Mouse (Mus musculus): ENCODE measurements around the gene Gm4763. TPM values are rescaled to one million over a fixed set of nuclear protein-coding genes. Genes with fewer than 3 reads are reported as not detected.

Gene Gm4763
- polyA plus RNA-seq (2017; shearing (Covaris generic)): not detected

GRCm38 (mm10) chr7:24726808-24727207 lies at the start of gene Gm4763:
TSS of gene Gm4763 (minus strand) at chr7:24726908.

GRCm38 (mm10) chr7:24760211-24760610 lies 33.5 kb upstream of the Gm4763 start, which contains the start of gene Cd177:
TSS of gene Cd177 (minus strand) at chr7:24760311.

GRCm38 (mm10) chr7:24708832-24709292 lies 17.8 kb downstream of the Gm4763 start, which contains the start of gene BC049730:
TSS of gene BC049730 (plus strand) at chr7:24709242.

GRCm38 (mm10) chr7:24676575-24676974 lies 50.1 kb downstream of the Gm4763 start, which contains the start of gene Tex101:
TSS of gene Tex101 (minus strand) at chr7:24676675.

Other genes with a start within 250 kb of the Gm4763 start
- gene Cadm4, start 244.9 kb downstream of the Gm4763 start, polyA plus RNA-seq (2017; shearing (Covaris generic)): not detected
- 1.3 TPM for gene Zfp428, start 219.9 kb downstream of the Gm4763 start, polyA plus RNA-seq (2017; shearing (Covaris generic))
- not detected for gene AC161166.1, start 214.5 kb downstream of the Gm4763 start, polyA plus RNA-seq (2017; shearing (Covaris generic))
- gene Irgq, start 196.2 kb downstream of the Gm4763 start, polyA plus RNA-seq (2017; shearing (Covaris generic)): 2.7 TPM
- not detected for gene Pinlyp, start 180.8 kb downstream of the Gm4763 start, polyA plus RNA-seq (2017; shearing (Covaris generic))
- 47.0 TPM for gene Xrcc1, start 180.6 kb downstream of the Gm4763 start, polyA plus RNA-seq (2017; shearing (Covaris generic))
- gene Ethe1, start 139.4 kb downstream of the Gm4763 start, polyA plus RNA-seq (2017; shearing (Covaris generic)): 13.6 TPM
- not detected for gene Zfp575, start 139.3 kb downstream of the Gm4763 start, polyA plus RNA-seq (2017; shearing (Covaris generic))
- not detected for gene Phldb3, start 116.1 kb downstream of the Gm4763 start, polyA plus RNA-seq (2017; shearing (Covaris generic))
- not detected for gene Lypd3, start 90.4 kb downstream of the Gm4763 start, polyA plus RNA-seq (2017; shearing (Covaris generic))
- not detected for gene Tex101, start 50.2 kb downstream of the Gm4763 start, polyA plus RNA-seq (2017; shearing (Covaris generic))
- gene BC049730, start 17.7 kb downstream of the Gm4763 start, polyA plus RNA-seq (2017; shearing (Covaris generic)): not detected
- not detected for gene Cd177, start 33.4 kb upstream of the Gm4763 start, polyA plus RNA-seq (2017; shearing (Covaris generic))
- gene Ceacam10, start 50.3 kb upstream of the Gm4763 start, polyA plus RNA-seq (2017; shearing (Covaris generic)): not detected
- 29.3 TPM for gene Gm9844, start 135.3 kb upstream of the Gm4763 start, polyA plus RNA-seq (2017; shearing (Covaris generic))
- gene Lypd4, start 143.0 kb upstream of the Gm4763 start, polyA plus RNA-seq (2017; shearing (Covaris generic)): not detected
- not detected for gene Dmrtc2, start 143.1 kb upstream of the Gm4763 start, polyA plus RNA-seq (2017; shearing (Covaris generic))
- 5,321 TPM for gene Rps19, start 157.5 kb upstream of the Gm4763 start, polyA plus RNA-seq (2017; shearing (Covaris generic))
- gene Cd79a, start 170.5 kb upstream of the Gm4763 start, polyA plus RNA-seq (2017; shearing (Covaris generic)): 0.35 TPM
- gene Arhgef1, start 176.0 kb upstream of the Gm4763 start, polyA plus RNA-seq (2017; shearing (Covaris generic)): 1,020 TPM
- not detected for gene Gm4881, start 217.6 kb upstream of the Gm4763 start, polyA plus RNA-seq (2017; shearing (Covaris generic))
- 852 TPM for gene Rabac1, start 245.8 kb upstream of the Gm4763 start, polyA plus RNA-seq (2017; shearing (Covaris generic))

Measured in effector memory CD4-positive, alpha-beta T cell, adult 7 months (primary cell).